Mouse (Mus musculus): ENCODE data around the gene Eri3.

DNA sequence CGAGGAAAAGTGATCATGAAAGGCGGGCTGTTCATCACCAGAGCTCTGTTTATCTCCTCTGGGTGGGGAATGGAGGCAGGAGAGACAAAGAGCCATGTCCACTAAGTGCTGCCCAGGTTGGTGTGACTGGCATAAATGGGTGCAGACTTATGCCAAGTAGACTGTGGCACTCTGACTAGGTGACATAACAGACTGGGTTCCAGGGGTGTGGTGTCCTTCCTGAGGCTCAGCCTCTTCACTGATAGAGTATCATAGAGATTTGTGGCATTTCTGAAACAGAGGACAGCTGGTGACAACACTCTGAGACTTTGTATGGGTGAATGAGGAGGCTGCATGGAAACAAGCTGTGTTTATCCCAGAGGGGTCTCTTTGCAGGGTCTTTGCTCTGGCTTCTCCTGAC is 61.6 kb downstream of the Eri3 start:
- TF ChIP-seq POLR2A (IDR thresholded peaks at IDR 0.05; ENCODE audit: control insufficient read depth, low read depth, low read length) (no peak), CTCF (IDR thresholded peaks at IDR 0.05; ENCODE audit: control insufficient read depth, insufficient read depth, insufficient replicate concordance, low read depth, low read length) (no peak)
